Comparison of ENCODE assay signal across 21 mouse cellular contexts in genomic region chr7:65104207-65105096, GRCm38 (mm10). TPM values are rescaled to one million over a fixed set of nuclear protein-coding genes. Genes with fewer than 3 reads are reported as not detected.
DNase-seq lines count a peak whose midpoint lies in the region; ATAC-seq and TF ChIP-seq lines count a peak whose summit lies in the region.
"Had no signal": no experiment of that assay in that cellular context is flagged by ENCODE, and none has a peak within 500 bp of the region (broad histone marks: within the 10 kb centered on the region; RNA-seq: fewer than 3 reads in every experiment).

No protein-coding gene starts in this region.

- no peaks in the 10 kb centered on the region for H3K9me3 ChIP-seq in forebrain, embryonic 14.5 days (replicated peaks; ENCODE audit: control insufficient read depth, low read length)
- no peaks in the 10 kb centered on the region for H3K9me3 ChIP-seq in forebrain, embryonic 10.5 days
- no peaks in the 10 kb centered on the region for H3K9me3 ChIP-seq in limb, embryonic 13.5 days
- no peaks in the 10 kb centered on the region for H3K9me3 ChIP-seq in intestine, postnatal 0 days (ENCODE audit: control insufficient read depth)
- H3K9me3 ChIP-seq: hindbrain, embryonic 13.5 days; intestine, embryonic 15.5 days; kidney, embryonic 15.5 days; liver, embryonic 13.5 days; stomach, embryonic 15.5 days had no signal

- no peak for DNase-seq in forebrain, embryonic 14.5 days (ENCODE audit: low spot score)
- DNase-seq in forebrain, embryonic 10.5 days (ENCODE audit: extremely low spot score, low spot score): no peak
- peak; percentile 67 for DNase-seq in Muller cell, postnatal 12 days (ENCODE audit: inconsistent ontology term)
- DNase-seq in cerebellum, postnatal 14 days: peak; percentile 48 to 64
- no peak for DNase-seq in left cerebral cortex, adult 18-20 months (ENCODE audit: low spot score in 2 of 2)
- DNase-seq: adrenal gland, adult 8-10 months; gastrocnemius, adult 2 months; heart, postnatal 10 days; kidney, postnatal 4 days; liver, embryonic 13.5 days; lung, embryonic 14.5 days; lung, postnatal 36 days; retina, postnatal 1 day; thymus, adult 18-20 months had no signal

- H3K4me2 ChIP-seq in forebrain, embryonic 14.5 days (ENCODE audit: low read length): no peak overlapping the region
- no peak overlapping the region for H3K4me2 ChIP-seq in limb, embryonic 13.5 days (replicated peaks)
- no peak overlapping the region for H3K4me2 ChIP-seq in intestine, postnatal 0 days (replicated peaks; ENCODE audit: low read depth)
- H3K4me2 ChIP-seq: heart, embryonic 11.5 days; hindbrain, embryonic 13.5 days; intestine, embryonic 15.5 days; kidney, embryonic 15.5 days; liver, embryonic 13.5 days; lung, embryonic 14.5 days; stomach, embryonic 15.5 days had no signal

- H3K36me3 ChIP-seq in forebrain, embryonic 14.5 days (ENCODE audit: control insufficient read depth, insufficient read depth, low read length): no peaks in the 10 kb centered on the region
- no peaks in the 10 kb centered on the region for H3K36me3 ChIP-seq in forebrain, embryonic 10.5 days (replicated peaks)
- no peaks in the 10 kb centered on the region for H3K36me3 ChIP-seq in limb, embryonic 13.5 days
- no peaks in the 10 kb centered on the region for H3K36me3 ChIP-seq in intestine, postnatal 0 days (ENCODE audit: control insufficient read depth, insufficient read depth)
- H3K36me3 ChIP-seq: hindbrain, embryonic 13.5 days; intestine, embryonic 15.5 days; kidney, embryonic 15.5 days; liver, embryonic 13.5 days; stomach, embryonic 15.5 days had no signal

- no peak overlapping the region for H3K9ac ChIP-seq in forebrain, embryonic 14.5 days (ENCODE audit: low read length)
- H3K9ac ChIP-seq in limb, embryonic 13.5 days: no peak overlapping the region
- H3K9ac ChIP-seq in intestine, postnatal 0 days (ENCODE audit: low read depth, low read length): no peak overlapping the region
- H3K9ac ChIP-seq: hindbrain, embryonic 13.5 days; intestine, embryonic 15.5 days; kidney, embryonic 15.5 days; liver, embryonic 13.5 days; lung, embryonic 14.5 days; stomach, embryonic 15.5 days had no signal

- H3K4me3 ChIP-seq in forebrain, embryonic 14.5 days (ENCODE audit: low read depth, low read length): no peak overlapping the region
- H3K4me3 ChIP-seq in forebrain, embryonic 10.5 days: no peak overlapping the region
- no peak overlapping the region for H3K4me3 ChIP-seq in limb, embryonic 13.5 days
- no peak overlapping the region for H3K4me3 ChIP-seq in intestine, postnatal 0 days (ENCODE audit: low read depth, low read length)
- H3K4me3 ChIP-seq: gastrocnemius, adult 2 months; hindbrain, embryonic 13.5 days; intestine, embryonic 15.5 days; kidney, embryonic 15.5 days; liver, embryonic 13.5 days; stomach, embryonic 15.5 days had no signal

- H3K4me1 ChIP-seq in forebrain, embryonic 14.5 days (ENCODE audit: control insufficient read depth, insufficient read depth, low read length): no peaks in the 10 kb centered on the region
- H3K4me1 ChIP-seq in forebrain, embryonic 10.5 days: no peaks in the 10 kb centered on the region
- H3K4me1 ChIP-seq in limb, embryonic 13.5 days: peaks cover 15% of the 10 kb centered on the region
- no peaks in the 10 kb centered on the region for H3K4me1 ChIP-seq in intestine, postnatal 0 days (replicated peaks; ENCODE audit: control insufficient read depth, insufficient read depth, low read length)
- H3K4me1 ChIP-seq: hindbrain, embryonic 13.5 days; intestine, embryonic 15.5 days; kidney, embryonic 15.5 days; liver, embryonic 13.5 days; stomach, embryonic 15.5 days had no signal

- 81% methylated on average over 17 of the region's 17 CpGs for WGBS in forebrain, embryonic 14.5 days
- 88% methylated on average over 17 of the region's 17 CpGs for WGBS in forebrain, embryonic 10.5 days
- WGBS in limb, embryonic 13.5 days: 73% methylated on average over 17 of the region's 17 CpGs
- WGBS in intestine, postnatal 0 days: 87% methylated on average over 17 of the region's 17 CpGs

- no peak for TF ChIP-seq CTCF in intestine, postnatal 0 days (IDR thresholded peaks at IDR 0.05; ENCODE audit: low read depth)

- ATAC-seq in forebrain, embryonic 14.5 days: 0 out of 2 replicates have a peak, but pooled peaks have one; percentile 7
- peak; percentile 48 for ATAC-seq in limb, embryonic 13.5 days (ENCODE audit: low FRiP score, low read depth)
- no peak for ATAC-seq in intestine, postnatal 0 days
- ATAC-seq: intestine, embryonic 15.5 days had no signal

- H3K27ac ChIP-seq in forebrain, embryonic 14.5 days (ENCODE audit: low read depth, low read length): no peak overlapping the region
- no peak overlapping the region for H3K27ac ChIP-seq in forebrain, embryonic 10.5 days
- peak overlapping the region; percentile 79; the same call in 1 of the 2 replicates for H3K27ac ChIP-seq in limb, embryonic 13.5 days
- no peak overlapping the region for H3K27ac ChIP-seq in intestine, postnatal 0 days (ENCODE audit: low read depth, low read length)
- H3K27ac ChIP-seq: gastrocnemius, adult 2 months; hindbrain, embryonic 13.5 days; intestine, embryonic 15.5 days; kidney, embryonic 15.5 days; liver, embryonic 13.5 days; stomach, embryonic 15.5 days had no signal

- H3K27me3 ChIP-seq in forebrain, embryonic 14.5 days (replicated peaks; ENCODE audit: control insufficient read depth, insufficient read depth, low read length): no peaks in the 10 kb centered on the region
- H3K27me3 ChIP-seq in forebrain, embryonic 10.5 days (ENCODE audit: poor library complexity, severe bottlenecking): no peaks in the 10 kb centered on the region
- no peaks in the 10 kb centered on the region for H3K27me3 ChIP-seq in limb, embryonic 13.5 days
- no peaks in the 10 kb centered on the region for H3K27me3 ChIP-seq in intestine, postnatal 0 days (replicated peaks; ENCODE audit: control insufficient read depth, insufficient read depth, low read length)
- H3K27me3 ChIP-seq: hindbrain, embryonic 13.5 days; intestine, embryonic 15.5 days; kidney, embryonic 15.5 days; liver, embryonic 13.5 days; stomach, embryonic 15.5 days had no signal

RNA-seq across cellular contexts. Expression of gene Fam189a1, which starts 51.9 kb away (rescaled TPM):
- polyA plus RNA-seq in forebrain, embryonic 14.5 days (2014; fragmentation: Nextera tagmentation; extraction: Ambion mirVana): 2.6 and 4.5 TPM in 2 replicates
- polyA plus RNA-seq in forebrain, embryonic 10.5 days (2016; fragmentation: Nextera tagmentation; extraction: Ambion mirVana): 0.57 and 1.0 TPM in 2 replicates
- 3.3 and 4.5 TPM in 2 replicates for polyA plus RNA-seq in limb, embryonic 13.5 days (2015; fragmentation: Nextera tagmentation; extraction: Ambion mirVana)
- polyA plus RNA-seq in intestine, postnatal 0 days (2015; fragmentation: Nextera tagmentation; extraction: Ambion mirVana): 0.66 and 0.82 TPM in 2 replicates
- 10 to 100 TPM; 51.4 to 54.8 TPM for total RNA-seq in left cerebral cortex, adult 18-20 months (2021)
- total RNA-seq: gastrocnemius, adult 2 months; heart, postnatal 10 days had no signal
- polyA plus RNA-seq: liver, embryonic 13.5 days had no signal

Comparison
In these comparisons a context has a peak if more than half of its experiments do, and no peak if none do; other contexts are left out.
1. DNase-seq: peak in Muller cell, postnatal 12 days (single experiment) and cerebellum, postnatal 14 days (2 of 2); none in forebrain, embryonic 14.5 days (single experiment), forebrain, embryonic 10.5 days (single experiment) and left cerebral cortex, adult 18-20 months (0 of 2).